Mouse (Mus musculus) megakaryocyte-erythroid progenitor cell, adult 5-6 weeks (primary cell): Measurements from ENCODE around the gene Kirrel. TPM values are rescaled to one million over a fixed set of nuclear protein-coding genes. Genes with fewer than 3 reads are reported as not detected.
"Not testable (repeated sequence)": the region's sequence is repeated elsewhere in the genome, so short reads cannot be mapped to it uniquely, and the experiment has no call there.

Experiments
- ATAC-seq: replicated peaks from 2 replicates; pipeline ENCODE4 v1.8.0; 2016; ENCODE audit warnings: mild to moderate bottlenecking, inconsistent platforms; ENCODE audit not compliant: severe bottlenecking, poor library complexity, low FRiP score, low TSS enrichment
- total RNA-seq, 2 experiments: library from RNA; stranded (forward) in 1 of 2; stranded (reverse) in 1 of 2; fragments of 200-1000, 215-1000 nt in 1 of 2; fragments of >200 nt in 1 of 2; fragmentation: Nextera tagmentation in 1 of 2; gene quantifications; 2 replicates each; pipeline ENCODE4 v1.2.3; 2014 to 2017

Kirrel gene
- total RNA-seq, 2 experiments from 2014 or later = not detected

GRCm38 (mm10) chr3:87149425-87149824 lies 25.1 kb downstream of the Kirrel start:
- ATAC-seq = no peak

- ATAC-seq = no peak
Measured at GRCm38 (mm10) chr3:87144476-87145240, 29.9 kb downstream of the Kirrel start.

GRCm38 (mm10) chr3:87140284-87140683 lies 34.3 kb downstream of the Kirrel start:
- ATAC-seq = no peak

- ATAC-seq = no peak
Measured at GRCm38 (mm10) chr3:87136782-87137181, 37.8 kb downstream of the Kirrel start.

- no peak for ATAC-seq
Measured at GRCm38 (mm10) chr3:87134951-87135350, 39.6 kb downstream of the Kirrel start.

DNA sequence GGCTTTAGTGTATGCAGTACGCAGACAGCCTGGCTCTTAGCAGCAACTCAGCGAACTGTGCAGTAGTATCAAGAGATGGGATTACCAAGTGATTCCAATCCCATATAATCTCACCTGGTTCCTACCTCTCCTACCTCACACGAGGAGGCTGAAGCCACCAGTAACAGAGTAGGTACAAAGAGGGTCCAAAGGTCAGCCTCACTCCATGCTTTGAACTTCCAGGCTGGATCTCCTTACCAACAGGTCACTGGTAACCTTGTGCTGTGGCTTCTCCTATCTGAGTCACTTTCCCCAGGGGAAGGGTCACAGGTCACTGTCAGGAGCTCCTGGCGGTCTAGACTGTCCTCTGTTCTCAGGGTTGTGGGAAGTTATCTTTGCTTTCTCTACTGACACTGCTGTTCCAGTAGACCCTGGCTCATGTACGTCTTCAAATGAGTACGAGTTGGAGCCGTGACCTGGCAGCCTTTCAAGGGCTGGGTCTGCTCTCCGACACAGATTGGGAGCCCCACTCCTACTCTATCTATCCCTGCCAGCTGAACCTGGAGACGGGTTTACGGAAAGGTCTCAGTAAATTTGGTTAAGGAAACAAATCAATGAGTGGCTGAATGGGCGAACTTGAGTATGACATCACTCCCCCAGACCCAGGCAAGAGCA lies 42.7 kb downstream of the Kirrel start:
- no peak for ATAC-seq

DNA sequence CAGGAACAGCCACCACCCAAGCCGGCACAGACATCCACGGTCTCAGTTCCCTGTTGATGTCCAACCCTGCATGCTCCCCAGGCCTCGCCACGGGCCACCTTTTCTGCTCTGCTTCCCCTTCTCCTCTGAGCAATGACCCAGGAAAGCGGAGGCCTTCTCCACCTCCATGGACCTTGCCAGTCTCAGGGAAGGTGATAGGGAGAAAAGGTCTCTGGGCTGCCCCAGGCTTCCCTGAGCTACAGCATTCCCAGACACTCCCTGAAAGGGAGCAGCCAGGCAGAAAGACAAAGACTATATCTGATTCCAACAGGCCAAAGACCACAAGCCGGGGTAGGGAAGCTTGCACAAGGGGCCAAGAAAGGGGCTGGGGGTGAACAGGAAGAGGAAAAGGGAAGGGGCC lies 43.6 kb downstream of the Kirrel start:
- ATAC-seq = no peak

GRCm38 (mm10) chr3:87123795-87124194 lies 50.8 kb downstream of the Kirrel start:
- ATAC-seq = no peak

- ATAC-seq = no peak
Measured at GRCm38 (mm10) chr3:87118214-87118613, 56.3 kb downstream of the Kirrel start.

DNA sequence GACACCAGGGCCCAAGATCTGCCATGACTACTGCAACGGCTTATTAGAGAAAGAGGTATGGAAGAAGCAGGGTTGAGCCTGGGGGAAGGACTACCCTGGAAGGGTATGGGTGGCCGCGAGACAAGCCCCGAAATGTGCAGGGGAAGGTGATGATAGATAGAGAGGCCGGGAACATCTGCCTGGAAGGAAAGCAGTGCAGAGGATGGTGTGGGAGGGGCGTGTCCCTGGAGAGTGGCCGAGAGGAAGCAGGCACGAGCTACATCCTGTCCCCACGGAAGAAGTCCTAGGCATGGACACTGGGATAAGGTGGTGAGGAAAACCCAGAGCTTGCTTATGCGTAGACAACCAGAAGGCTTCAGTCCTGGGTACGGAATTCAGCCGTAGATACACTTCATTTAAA lies 56.9 kb downstream of the Kirrel start:
- ATAC-seq = no peak

GRCm38 (mm10) chr3:87115726-87116540 lies 58.6 kb downstream of the Kirrel start:
- ATAC-seq = no peak

GRCm38 (mm10) chr3:87115271-87115670 lies 59.3 kb downstream of the Kirrel start:
- ATAC-seq = no peak

- no peak for ATAC-seq
Measured at GRCm38 (mm10) chr3:87114801-87115200, 59.7 kb downstream of the Kirrel start.

- ATAC-seq = not testable (repeated sequence)
Measured at GRCm38 (mm10) chr3:87113881-87114280, 60.7 kb downstream of the Kirrel start.

- no peak for ATAC-seq
Measured at GRCm38 (mm10) chr3:87112264-87112663, 62.3 kb downstream of the Kirrel start.

GRCm38 (mm10) chr3:87104856-87105255 lies 69.7 kb downstream of the Kirrel start:
- no peak for ATAC-seq

DNA sequence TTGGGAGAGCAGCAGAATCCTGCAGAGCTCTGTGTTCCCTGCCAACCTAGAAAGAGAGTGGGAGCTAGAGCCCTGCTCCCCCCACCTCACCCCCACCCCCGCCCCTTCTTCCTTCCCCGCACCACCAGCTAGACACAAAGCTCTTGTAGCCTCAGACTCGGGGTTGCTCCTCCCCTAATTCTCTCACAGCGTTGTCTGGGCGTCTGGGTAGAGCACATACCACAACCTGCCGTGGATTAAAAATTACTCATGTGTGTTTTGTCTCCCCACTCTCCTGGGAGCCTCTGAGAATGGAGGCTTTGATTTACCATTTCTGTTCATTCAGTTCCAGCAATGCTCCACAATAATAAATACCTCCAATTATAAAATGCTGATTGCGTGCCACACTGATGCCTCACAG lies 72.2 kb downstream of the Kirrel start:
- no peak for ATAC-seq

- ATAC-seq = no peak
Measured at GRCm38 (mm10) chr3:87100911-87101310, 73.6 kb downstream of the Kirrel start.

DNA sequence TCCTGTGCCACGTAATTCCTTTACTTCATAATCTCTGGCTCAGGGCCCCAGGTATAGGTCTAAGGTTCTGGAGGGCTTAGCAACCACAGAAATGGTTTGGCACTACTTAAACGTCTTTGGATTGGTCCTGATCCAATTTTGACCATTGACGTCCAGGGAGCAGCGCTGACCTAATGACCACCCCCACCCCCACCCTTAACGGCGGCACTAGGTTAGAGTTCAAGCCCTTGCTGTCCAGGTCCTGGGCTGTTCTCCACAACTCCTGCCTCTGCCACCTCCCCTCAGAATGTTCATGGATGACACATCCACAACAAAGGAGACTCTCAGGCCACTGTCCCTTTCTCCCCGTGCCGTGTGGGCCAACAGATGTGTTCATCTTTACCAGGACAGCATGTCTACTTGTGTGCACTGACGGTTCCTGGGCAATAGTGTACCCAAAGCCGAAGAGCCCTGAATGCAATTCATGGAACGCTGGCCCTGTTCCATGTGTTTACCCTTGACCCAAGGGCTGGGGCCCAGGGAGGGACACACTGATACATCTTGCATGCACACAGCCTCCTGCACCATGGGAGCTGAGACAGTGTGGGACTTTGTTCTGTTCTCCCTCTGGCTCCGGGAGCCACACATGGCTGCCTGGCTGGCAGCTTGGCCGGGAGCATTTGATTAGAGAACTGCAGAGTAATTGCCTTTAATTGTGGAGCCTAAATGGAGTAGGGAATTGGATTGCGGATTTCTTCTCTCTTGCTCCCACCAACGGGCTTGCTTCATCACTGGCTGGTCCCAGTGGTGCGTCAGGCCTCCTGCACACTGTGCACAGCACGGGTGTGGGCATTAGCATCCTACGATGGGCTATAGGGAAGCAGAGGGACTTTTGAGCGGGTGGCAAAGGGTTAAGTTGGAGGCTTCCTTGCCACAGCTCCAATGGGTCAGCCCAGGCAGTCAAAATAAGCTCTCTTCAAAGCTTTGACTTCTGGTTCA lies 76.3 kb downstream of the Kirrel start:
- no peak for ATAC-seq
